27 mouse cellular contexts compared by ENCODE assay signal in genomic region chr3:9063662-9064061, GRCm38 (mm10).
DNase-seq lines count a peak whose midpoint lies in the region; ATAC-seq and TF ChIP-seq lines count a peak whose summit lies in the region.
"Had no signal": no experiment of that assay in that cellular context is flagged by ENCODE, and none has a peak within 500 bp of the region (broad histone marks: within the 10 kb centered on the region; RNA-seq: fewer than 3 reads in every experiment).

No protein-coding gene starts in this region.

- no peak for ATAC-seq in midbrain, embryonic 11.5 days (ENCODE audit: low FRiP score)
- ATAC-seq in intestine, embryonic 14.5 days (replicated peaks; ENCODE audit: low FRiP score, low TSS enrichment, low read depth) = peak; percentile 67; the same call in 1 of the 2 replicates
- ATAC-seq in intestine, embryonic 16.5 days = peak; percentile 96
- ATAC-seq: forebrain, embryonic 13.5 days; forebrain, embryonic 16.5 days; hindbrain, embryonic 16.5 days had no signal

- H3K36me3 ChIP-seq in midbrain, embryonic 11.5 days (ENCODE audit: control insufficient read depth, insufficient read depth, low read length) = no peaks in the 10 kb centered on the region
- H3K36me3 ChIP-seq in midbrain, embryonic 10.5 days = no peaks in the 10 kb centered on the region
- no peaks in the 10 kb centered on the region for H3K36me3 ChIP-seq in intestine, embryonic 14.5 days (ENCODE audit: control insufficient read depth, insufficient read depth, low read length)
- no peaks in the 10 kb centered on the region for H3K36me3 ChIP-seq in intestine, embryonic 16.5 days (ENCODE audit: control insufficient read depth, insufficient read depth, low read length)
- no peaks in the 10 kb centered on the region for H3K36me3 ChIP-seq in small intestine, adult 2 months (ENCODE audit: control insufficient read depth, insufficient read depth, low read length)
- H3K36me3 ChIP-seq: embryonic facial prominence, embryonic 12.5 days; embryonic facial prominence, embryonic 15.5 days; G1E; hindbrain, embryonic 10.5 days; hindbrain, embryonic 13.5 days had no signal

- no peak for TF ChIP-seq POLR2A in small intestine, adult 2 months (IDR thresholded peaks at IDR 0.05; ENCODE audit: low read depth, low read length)

- TF ChIP-seq CTCF in small intestine, adult 2 months (IDR thresholded peaks at IDR 0.05; ENCODE audit: extremely low read depth, insufficient read length, insufficient replicate concordance, low read depth, low read length) = no peak

- no peaks in the 10 kb centered on the region for H3K4me1 ChIP-seq in midbrain, embryonic 11.5 days (ENCODE audit: control insufficient read depth, insufficient read depth, low read length)
- no peaks in the 10 kb centered on the region for H3K4me1 ChIP-seq in midbrain, embryonic 10.5 days
- H3K4me1 ChIP-seq in intestine, embryonic 14.5 days (replicated peaks; ENCODE audit: control insufficient read depth, insufficient read depth, low read length) = no peaks in the 10 kb centered on the region
- no peaks in the 10 kb centered on the region for H3K4me1 ChIP-seq in intestine, embryonic 16.5 days (ENCODE audit: control insufficient read depth, insufficient read depth, low read length)
- H3K4me1 ChIP-seq in small intestine, adult 2 months (ENCODE audit: control insufficient read depth, insufficient read depth, insufficient read length, low read length) = peaks cover 7% of the 10 kb centered on the region
- H3K4me1 ChIP-seq: embryonic facial prominence, embryonic 12.5 days; forebrain, embryonic 13.5 days; hindbrain, embryonic 10.5 days; hindbrain, embryonic 13.5 days had no signal

- H3K9me3 ChIP-seq in midbrain, embryonic 11.5 days (ENCODE audit: control insufficient read depth, low read length) = no peaks in the 10 kb centered on the region
- no peaks in the 10 kb centered on the region for H3K9me3 ChIP-seq in midbrain, embryonic 10.5 days (replicated peaks)
- no peaks in the 10 kb centered on the region for H3K9me3 ChIP-seq in intestine, embryonic 14.5 days (ENCODE audit: control insufficient read depth, low read length)
- no peaks in the 10 kb centered on the region for H3K9me3 ChIP-seq in intestine, embryonic 16.5 days (ENCODE audit: control insufficient read depth, low read length)
- H3K9me3 ChIP-seq: embryonic facial prominence, embryonic 12.5 days; embryonic facial prominence, embryonic 15.5 days; forebrain, embryonic 13.5 days; G1E; hindbrain, embryonic 10.5 days; hindbrain, embryonic 13.5 days had no signal

- H3K4me2 ChIP-seq in midbrain, embryonic 11.5 days = no peak overlapping the region
- no peak overlapping the region for H3K4me2 ChIP-seq in intestine, embryonic 14.5 days (ENCODE audit: low read length)
- H3K4me2 ChIP-seq in intestine, embryonic 16.5 days (ENCODE audit: low read depth, low read length) = no peak overlapping the region
- H3K4me2 ChIP-seq: embryonic facial prominence, embryonic 12.5 days; embryonic facial prominence, embryonic 15.5 days; forebrain, embryonic 13.5 days; heart, embryonic 11.5 days; hindbrain, embryonic 13.5 days had no signal

- peak; percentile 73 for DNase-seq in midbrain, embryonic 11.5 days (ENCODE audit: low spot score, missing footprints)
- no peak for DNase-seq in midbrain, embryonic 10.5 days (ENCODE audit: low spot score)
- DNase-seq in intestine, embryonic 14.5 days (ENCODE audit: low spot score) = no peak
- DNase-seq in Muller cell, postnatal 12 days (ENCODE audit: inconsistent ontology term) = no peak
- DNase-seq in frontal cortex, adult 2 months (ENCODE audit: extremely low spot score in 1 of 2, low spot score in 1 of 2) = no peak
- DNase-seq: adrenal gland, adult 2 months; adrenal gland, postnatal 14 days; B cell, adult 2 months; cerebellum, adult 11 months; cerebellum, adult 2 months; cerebellum, adult 9-11 months; cerebellum, postnatal 25 days; gastrocnemius, adult 2 months; gastrocnemius, postnatal 14 days; heart, postnatal 36 days had no signal

- H3K27ac ChIP-seq in midbrain, embryonic 11.5 days (ENCODE audit: low read depth, low read length) = no peak overlapping the region
- no peak overlapping the region for H3K27ac ChIP-seq in midbrain, embryonic 10.5 days (replicated peaks)
- H3K27ac ChIP-seq in intestine, embryonic 14.5 days (ENCODE audit: low read depth) = 0 out of 2 replicates have a peak overlapping the region, but pooled peaks have one; percentile 27
- H3K27ac ChIP-seq in intestine, embryonic 16.5 days (ENCODE audit: low read length) = peak overlapping the region; percentile 59
- H3K27ac ChIP-seq in small intestine, adult 2 months (ENCODE audit: insufficient read depth, low read depth, low read length) = peak overlapping the region; percentile 73
- H3K27ac ChIP-seq: embryonic facial prominence, embryonic 12.5 days; embryonic facial prominence, embryonic 15.5 days; forebrain, embryonic 13.5 days; gastrocnemius, adult 2 months; hindbrain, embryonic 10.5 days; hindbrain, embryonic 13.5 days had no signal

- H3K4me3 ChIP-seq in midbrain, embryonic 11.5 days (ENCODE audit: low read depth, low read length) = no peak overlapping the region
- H3K4me3 ChIP-seq in midbrain, embryonic 10.5 days = no peak overlapping the region
- no peak overlapping the region for H3K4me3 ChIP-seq in intestine, embryonic 14.5 days (ENCODE audit: low read depth, low read length)
- H3K4me3 ChIP-seq in intestine, embryonic 16.5 days (ENCODE audit: low read length) = no peak overlapping the region
- H3K4me3 ChIP-seq in small intestine, adult 2 months (ENCODE audit: low read depth, low read length) = peak overlapping the region; percentile 36; the same call in 1 of the 2 replicates
- H3K4me3 ChIP-seq: embryonic facial prominence, embryonic 12.5 days; embryonic facial prominence, embryonic 15.5 days; forebrain, embryonic 13.5 days; gastrocnemius, adult 2 months; hindbrain, embryonic 10.5 days; hindbrain, embryonic 13.5 days had no signal

- 81% methylated on average over 5 of the region's 5 CpGs for WGBS in midbrain, embryonic 11.5 days
- 80% methylated on average over 5 of the region's 5 CpGs for WGBS in midbrain, embryonic 10.5 days
- WGBS in intestine, embryonic 14.5 days = 63% methylated on average over 5 of the region's 5 CpGs
- WGBS in intestine, embryonic 16.5 days = 63% methylated on average over 5 of the region's 5 CpGs
- WGBS in small intestine, adult 2 months = 33% methylated on average over 5 of the region's 5 CpGs

- H3K9ac ChIP-seq in midbrain, embryonic 11.5 days (ENCODE audit: low read length) = no peak overlapping the region
- no peak overlapping the region for H3K9ac ChIP-seq in intestine, embryonic 14.5 days (ENCODE audit: low read length)
- no peak overlapping the region for H3K9ac ChIP-seq in intestine, embryonic 16.5 days (ENCODE audit: low read depth, low read length)
- H3K9ac ChIP-seq: embryonic facial prominence, embryonic 12.5 days; embryonic facial prominence, embryonic 15.5 days; forebrain, embryonic 13.5 days; hindbrain, embryonic 13.5 days had no signal

- no peaks in the 10 kb centered on the region for H3K27me3 ChIP-seq in midbrain, embryonic 11.5 days (ENCODE audit: control insufficient read depth, insufficient read depth, low read length)
- H3K27me3 ChIP-seq in midbrain, embryonic 10.5 days (ENCODE audit: low read depth, poor library complexity, severe bottlenecking) = no peaks in the 10 kb centered on the region
- H3K27me3 ChIP-seq in intestine, embryonic 14.5 days (replicated peaks; ENCODE audit: control insufficient read depth, insufficient read depth, low read length) = no peaks in the 10 kb centered on the region
- H3K27me3 ChIP-seq in intestine, embryonic 16.5 days (replicated peaks; ENCODE audit: control insufficient read depth, insufficient read depth, low read length) = no peaks in the 10 kb centered on the region
- H3K27me3 ChIP-seq in small intestine, adult 2 months (ENCODE audit: control insufficient read depth, insufficient read depth, low read length) = no peaks in the 10 kb centered on the region
- H3K27me3 ChIP-seq: CH12.LX; embryonic facial prominence, embryonic 12.5 days; embryonic facial prominence, embryonic 15.5 days; forebrain, embryonic 13.5 days; hindbrain, embryonic 13.5 days had no signal

Comparison
In these comparisons a context has a peak if more than half of its experiments do, and no peak if none do; other contexts are left out.
1. H3K27ac ChIP-seq: peak in intestine, embryonic 14.5 days (single experiment), intestine, embryonic 16.5 days (single experiment) and small intestine, adult 2 months (single experiment); none in midbrain, embryonic 11.5 days (single experiment) and midbrain, embryonic 10.5 days (single experiment).